ENCODE assay signal across 8 mouse cellular contexts in genomic region chr3:131564430-131565256, GRCm38 (mm10). TPM values are rescaled to one million over a fixed set of nuclear protein-coding genes. Genes with fewer than 3 reads are reported as not detected.
DNase-seq lines count a peak whose midpoint lies in the region; ATAC-seq lines count a peak whose summit lies in the region.

TSS of gene Papss1 (plus strand) at chr3:131564768.

- peak; percentile 99 for ATAC-seq in hindbrain, embryonic 16.5 days

- no peaks in the 10 kb centered on the region for H3K27me3 ChIP-seq in hindbrain, embryonic 16.5 days (replicated peaks; ENCODE audit: control insufficient read depth, insufficient read depth, low read length)

- H3K9ac ChIP-seq in hindbrain, embryonic 16.5 days (ENCODE audit: low read depth, low read length), result peak within 1 kb of the TSS; percentile 93

- DNase-seq in WW6 (ENCODE audit: low read depth, low spot score), result peak; percentile 98
- DNase-seq in cerebellum, postnatal 4 days (ENCODE audit: low spot score in 2 of 2), result peak; percentile 97 to 99
- peak; percentile 100 for DNase-seq in gastrocnemius, adult 18-20 months (ENCODE audit: low spot score)
- peak; percentile 100 for DNase-seq in left cerebral cortex, adult 18-20 months (ENCODE audit: low spot score in 2 of 2)
- peak; percentile 100 for DNase-seq in right cerebral cortex, adult 18-20 months
- peak; percentile 99 for DNase-seq in urinary bladder, postnatal 10 days (ENCODE audit: low spot score)

- peaks cover 16% of the 10 kb centered on the region for H3K4me1 ChIP-seq in hindbrain, embryonic 16.5 days (ENCODE audit: control insufficient read depth, insufficient read depth, low read depth, low read length)

- peak within 1 kb of the TSS; percentile 84 for H3K4me3 ChIP-seq in hindbrain, embryonic 16.5 days (ENCODE audit: low read length)
- peak within 1 kb of the TSS; percentile 48 for H3K4me3 ChIP-seq in macrophage (ENCODE audit: inconsistent target)

- no peaks in the 10 kb centered on the region for H3K9me3 ChIP-seq in hindbrain, embryonic 16.5 days (ENCODE audit: control insufficient read depth, low read length)

- peaks cover 20% of the 10 kb centered on the region for H3K79me2 ChIP-seq in macrophage (ENCODE audit: inconsistent target)

- H3K27ac ChIP-seq in hindbrain, embryonic 16.5 days (ENCODE audit: low read depth, low read length), result peak within 1 kb of the TSS; percentile 97
- peak within 1 kb of the TSS; percentile 29; the same call in 1 of the 2 replicates for H3K27ac ChIP-seq in macrophage

- H3K4me2 ChIP-seq in hindbrain, embryonic 16.5 days (ENCODE audit: low read length), result peak within 1 kb of the TSS; percentile 68

- no peaks in the 10 kb centered on the region; the same call in 1 of the 2 replicates for H3K36me3 ChIP-seq in hindbrain, embryonic 16.5 days (ENCODE audit: control insufficient read depth, insufficient read depth, low read length)
- H3K36me3 ChIP-seq in macrophage (ENCODE audit: inconsistent target), result no peaks in the 10 kb centered on the region

- WGBS in hindbrain, embryonic 16.5 days, result under 1% methylated on average over 53 of the region's 73 CpGs
- WGBS in macrophage (ENCODE audit: missing documents), result under 1% methylated on average over 72 of the region's 73 CpGs

RNA-seq across cellular contexts. Expression of gene Papss1, which starts in this region (rescaled TPM):
- 1 to 10 TPM; 4.6 to 5.4 TPM for total RNA-seq in gastrocnemius, adult 18-20 months (2021)
- 134 and 136 TPM in 2 replicates for polyA plus RNA-seq in hindbrain, embryonic 16.5 days (2015; fragmentation: Nextera tagmentation; extraction: Ambion mirVana)
- total RNA-seq in left cerebral cortex, adult 18-20 months (2021), result 10 to 100 TPM; 62.1 to 64.5 TPM
- 10 to 100 TPM in 7 of 26 experiments, 1 to 10 TPM in 19; 1.2 to 15.7 (median 7.7) TPM for total RNA-seq in macrophage (2018; cell fraction: chromatin; rRNA removed)
- 10 to 100 TPM; 13.0 to 26.4 (median 18.2) TPM for total RNA-seq in macrophage (2018; cell fraction: cytosol; rRNA removed)
- 10 to 100 TPM in 14 of 26 experiments, 1 to 10 TPM in 12; 4.7 to 15.4 (median 10.7) TPM for total RNA-seq in macrophage (2018; cell fraction: nucleus; rRNA removed)
- 19.6 to 29.1 TPM (median 22.2 TPM) in 3 replicates for polyA plus RNA-seq in macrophage (2018)

Comparison
In these comparisons a context has a peak if more than half of its experiments do, and no peak if none do; other contexts are left out.
1. Peak in every context shown above with its lines: DNase-seq, ATAC-seq, H3K4me3 ChIP-seq and H3K27ac ChIP-seq.
2. RNA of gene Papss1 (total RNA-seq): 62.1 to 64.5 TPM in left cerebral cortex, adult 18-20 months; 4.6 to 5.4 TPM in gastrocnemius, adult 18-20 months; every median in the first group is over 4 times any median in the second.